Mouse (Mus musculus) forebrain, embryonic 15.5 days (tissue): ENCODE measurements around the gene Gxylt1. TPM values are rescaled to one million over a fixed set of nuclear protein-coding genes. Genes with fewer than 3 reads are reported as not detected.
"Not testable (repeated sequence)": the region's sequence is repeated elsewhere in the genome, so short reads cannot be mapped to it uniquely, and the experiment has no call there.

ENCODE experiments used
- ATAC-seq: fragments of 200-750 bp; cut with Nextera tagmentation; replicated peaks from 2 replicates; pipeline ENCODE4 v1.8.0; 2017; ENCODE audit warnings: mild to moderate bottlenecking, moderate TSS enrichment, moderate library complexity
- H3K27ac ChIP-seq: fragments of 300-500 bp; sonication (generic); replicated peaks from 2 replicates; pipeline ENCODE4 v1.5.1; 2015; ENCODE audit warnings: mild to moderate bottlenecking, inconsistent platforms
- H3K27me3 ChIP-seq: fragments of 300-500 bp; sonication (generic); 2 replicates; pipeline ENCODE4 v1.6.1; 2015; ENCODE audit warnings: inconsistent platforms
- H3K36me3 ChIP-seq: fragments of 300-500 bp; sonication (generic); 2 replicates; pipeline ENCODE4 v1.6.1; 2015; ENCODE audit warnings: mild to moderate bottlenecking, inconsistent platforms
- H3K4me1 ChIP-seq: fragments of 300-500 bp; sonication (generic); 2 replicates; pipeline ENCODE4 v1.6.1; 2015; ENCODE audit warnings: inconsistent platforms
- H3K4me2 ChIP-seq: fragments of 300-500 bp; sonication (generic); replicated peaks from 2 replicates; pipeline ENCODE4 v1.6.1; 2015; ENCODE audit warnings: mild to moderate bottlenecking, inconsistent platforms
- H3K4me3 ChIP-seq: fragments of 300-500 bp; sonication (generic); 2 replicates; pipeline ENCODE4 v1.5.1; 2015; ENCODE audit warnings: mild to moderate bottlenecking, inconsistent platforms
- H3K9ac ChIP-seq: fragments of 300-500 bp; sonication (generic); replicated peaks from 2 replicates; pipeline ENCODE4 v1.6.1; 2015; ENCODE audit warnings: mild to moderate bottlenecking, inconsistent platforms
- H3K9me3 ChIP-seq: fragments of 300-500 bp; sonication (generic); 2 replicates; pipeline ENCODE4 v1.6.1; 2016; ENCODE audit warnings: inconsistent platforms
- WGBS: fragments of 180-500 bp; shearing (Covaris S2); methylation state at CpG from one replicate; pipeline ENCODE4 v1.1.7; 2015; ENCODE audit warnings: mixed read lengths; 5-methylcytosine and 5-hydroxymethylcytosine counted together
- polyA plus RNA-seq: library from polyadenylated mRNA; unstranded; fragments of >200 nt; fragmentation: Nextera tagmentation; extraction: Ambion mirVana; gene quantifications from 2 replicates; pipeline ENCODE4 v1.2.1, GENCODE M21; 2015

Gene Gxylt1
- 10.5 and 10.8 TPM in 2 replicates for polyA plus RNA-seq

DNA sequence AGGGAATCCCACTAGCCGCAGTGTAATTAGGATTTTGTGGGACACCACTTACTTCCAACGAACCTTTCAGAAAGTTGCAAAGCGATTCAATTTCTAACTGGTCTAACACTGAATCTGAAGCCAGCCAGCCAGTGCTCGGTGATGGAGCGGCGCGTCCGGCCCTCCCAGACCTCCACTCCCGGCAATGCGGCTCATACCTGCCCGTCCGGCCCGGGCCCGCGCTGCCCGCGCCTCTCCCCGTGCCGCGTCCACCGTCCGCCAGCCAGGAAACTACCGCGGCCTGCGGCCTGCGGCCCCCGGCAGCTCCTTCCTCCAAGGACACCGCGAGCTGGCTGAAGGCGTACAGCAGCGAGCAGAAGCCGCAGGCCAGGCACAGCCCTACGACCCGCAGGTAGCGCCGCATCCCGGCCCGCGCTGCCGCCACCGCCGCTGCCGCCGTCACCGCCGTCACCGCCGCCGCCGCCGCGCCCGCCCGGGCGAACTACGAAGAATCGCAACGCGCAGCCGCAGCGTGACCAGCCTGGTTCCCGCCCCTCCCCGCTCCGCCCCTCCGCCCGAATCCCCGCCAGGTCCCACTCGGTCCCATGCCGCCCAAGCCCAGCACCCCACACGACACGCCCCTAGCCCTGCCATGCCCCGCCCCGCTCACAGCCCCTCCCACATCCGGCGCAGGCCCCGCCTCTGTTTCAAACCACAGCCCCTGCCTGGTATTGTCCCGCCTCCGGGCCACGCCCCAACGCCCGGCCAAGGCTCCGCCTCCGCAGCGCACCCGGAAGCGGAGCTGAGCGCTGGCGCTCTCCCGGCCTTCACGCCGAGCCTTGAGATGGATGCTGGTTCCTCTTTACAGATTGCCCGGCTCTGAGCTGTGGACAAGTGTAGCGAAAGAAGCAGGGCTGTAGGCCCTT is at the start of gene Gxylt1:
Gene Gxylt1, minus strand, starts transcription at position 501 of the 905 bp plus-strand sequence.
- H3K4me2 ChIP-seq = peak within 1 kb of the TSS; percentile 90
- H3K27me3 ChIP-seq = no peaks in the 10 kb centered on the region
- peak within 1 kb of the TSS; percentile 81 for H3K4me3 ChIP-seq
- H3K4me1 ChIP-seq = peaks cover 29% of the 10 kb centered on the region
- under 1% methylated on average over 82 of the region's 93 CpGs for WGBS
- H3K36me3 ChIP-seq = no peaks in the 10 kb centered on the region
- H3K9me3 ChIP-seq = no peaks in the 10 kb centered on the region
- H3K9ac ChIP-seq = peak within 1 kb of the TSS; percentile 79
- H3K27ac ChIP-seq = peak within 1 kb of the TSS; percentile 92
- ATAC-seq = peak; percentile 97

DNA sequence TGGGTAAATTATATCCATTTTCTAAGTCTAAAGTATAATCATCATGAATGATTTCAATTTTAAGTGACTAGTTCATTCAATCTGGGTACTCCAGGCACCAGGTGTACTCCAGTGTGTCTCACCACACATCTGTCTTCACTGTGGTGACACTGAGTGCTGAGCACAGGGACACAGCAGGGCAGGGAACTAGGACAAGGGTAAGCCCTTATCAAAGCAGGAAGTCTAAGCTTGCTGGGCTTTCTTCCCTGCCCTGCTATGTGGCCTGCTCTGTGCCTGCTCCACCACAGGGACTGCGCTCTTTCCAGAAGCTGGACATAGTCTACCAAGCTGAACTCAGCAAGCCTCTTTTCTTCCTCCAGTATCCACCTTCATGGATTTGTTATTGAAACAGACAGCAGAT is 43.8 kb upstream of the Gxylt1 start:
- H3K27ac ChIP-seq = no peak overlapping the region
- no peak for ATAC-seq

DNA sequence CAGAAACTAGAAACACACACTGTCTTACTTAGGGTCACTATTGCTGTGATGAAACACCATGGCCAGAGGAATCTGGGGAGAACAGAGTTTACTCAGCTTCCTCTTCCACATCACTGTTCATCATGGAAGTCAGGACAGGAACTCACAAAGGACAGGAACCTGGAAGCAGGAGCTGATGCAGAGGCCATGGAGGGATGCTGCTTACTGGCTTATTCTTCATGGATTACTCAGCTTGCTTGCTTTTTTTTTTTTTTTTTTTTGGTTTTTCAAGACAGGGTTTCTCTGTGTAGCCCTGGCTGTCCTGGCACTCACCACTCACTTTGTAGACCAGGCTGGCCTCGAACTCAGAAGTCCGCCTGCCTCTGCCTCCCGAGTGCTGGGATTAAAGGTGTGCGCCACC is 35.3 kb upstream of the Gxylt1 start:
- not testable (repeated sequence) for H3K27me3 ChIP-seq, H3K4me3 ChIP-seq, H3K36me3 ChIP-seq, H3K27ac ChIP-seq, H3K4me1 ChIP-seq, ATAC-seq, H3K9me3 ChIP-seq, H3K4me2 ChIP-seq, H3K9ac ChIP-seq
- 93% methylated on average over 4 of the region's 4 CpGs for WGBS

More for the DNA sequence above, 43.8 kb upstream of the Gxylt1 start:
- Histone ChIP-seq H3K9me3 (no peaks in the 10 kb centered on the region), H3K4me1 (no peaks in the 10 kb centered on the region), H3K36me3 (no peaks in the 10 kb centered on the region), H3K4me2 (no peak overlapping the region), H3K4me3 (no peak overlapping the region), H3K9ac (no peak overlapping the region), H3K27me3 (no peaks in the 10 kb centered on the region)
- 93% methylated on average over 1 of the region's 1 CpGs for WGBS

DNA sequence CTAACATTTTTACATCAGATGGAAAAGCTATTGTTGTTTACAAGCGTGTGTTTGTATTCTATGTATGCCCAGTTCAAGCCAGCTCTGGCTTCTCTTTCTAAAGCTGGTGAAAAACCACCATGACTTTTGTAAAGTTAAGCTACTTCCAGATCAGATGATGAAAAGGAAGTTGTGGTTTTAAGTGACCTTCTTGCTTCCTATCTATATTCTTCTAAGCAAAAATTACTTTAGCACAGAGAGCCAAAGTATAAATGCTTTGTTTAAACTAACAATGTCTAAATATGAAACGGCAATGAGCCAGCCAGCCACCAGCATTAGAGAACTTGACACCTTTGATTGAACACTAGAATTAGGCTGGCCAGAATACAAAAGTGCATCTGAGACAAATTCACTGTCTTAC is 23.2 kb upstream of the Gxylt1 start:
- Histone ChIP-seq H3K27ac (no peak overlapping the region), H3K4me2 (no peak overlapping the region), H3K36me3 (no peaks in the 10 kb centered on the region), H3K9me3 (no peaks in the 10 kb centered on the region), H3K27me3 (no peaks in the 10 kb centered on the region), H3K4me1 (0 out of 2 replicates have a peak, but pooled peaks cover 5% of the 10 kb centered on the region), H3K4me3 (no peak overlapping the region), H3K9ac (no peak overlapping the region)
- WGBS = 74% methylated on average over 2 of the region's 2 CpGs
- no peak for ATAC-seq

DNA sequence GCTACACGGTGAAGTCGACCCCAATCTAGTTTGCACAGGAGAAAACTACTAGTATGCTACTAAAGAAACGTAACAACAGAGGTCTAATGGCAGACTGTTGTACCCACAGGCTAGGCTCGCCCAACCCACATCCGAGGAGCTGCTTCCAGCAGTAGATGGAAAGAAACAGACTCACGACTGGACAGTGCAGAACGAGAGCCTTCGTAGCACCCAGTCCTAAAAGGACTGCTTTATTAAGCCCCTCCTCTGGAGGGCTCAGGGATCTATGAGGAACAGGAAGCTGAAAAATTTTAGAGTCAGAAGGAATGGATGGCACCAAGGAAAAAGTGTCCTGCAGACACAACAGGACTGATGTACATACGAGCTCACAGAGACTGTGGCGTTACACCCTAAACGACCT is 19.5 kb upstream of the Gxylt1 start:
- H3K27me3 ChIP-seq = no peaks in the 10 kb centered on the region

DNA sequence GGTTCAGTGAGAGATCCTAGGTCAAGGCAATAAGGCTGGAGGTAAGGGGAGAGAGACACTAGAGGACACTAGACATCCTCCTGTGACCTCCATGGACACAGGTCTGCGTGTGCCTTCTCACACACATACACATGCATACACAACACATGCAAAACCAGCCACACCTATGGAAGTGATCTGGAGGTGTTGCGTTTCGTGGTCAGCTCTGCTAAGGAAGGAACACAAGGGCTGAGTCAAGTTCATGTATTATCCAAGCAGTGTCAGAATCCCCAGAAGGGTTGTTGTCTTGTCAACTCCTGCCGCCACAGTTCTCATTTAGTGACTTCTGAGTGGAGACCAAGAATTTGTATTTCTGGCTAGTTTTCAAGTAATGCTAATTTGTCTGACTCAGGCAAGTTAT is 13.3 kb upstream of the Gxylt1 start:
- WGBS = 92% methylated on average over 4 of the region's 4 CpGs
- ATAC-seq = no peak

More for the DNA sequence above, 19.5 kb upstream of the Gxylt1 start:
- Histone ChIP-seq H3K4me1 (0 out of 2 replicates have a peak, but pooled peaks cover 4% of the 10 kb centered on the region), H3K9ac (no peak overlapping the region), H3K4me3 (no peak overlapping the region), H3K9me3 (no peaks in the 10 kb centered on the region), H3K36me3 (no peaks in the 10 kb centered on the region), H3K4me2 (no peak overlapping the region), H3K27ac (no peak overlapping the region)
- WGBS = 87% methylated on average over 11 of the region's 11 CpGs
- no peak for ATAC-seq

DNA sequence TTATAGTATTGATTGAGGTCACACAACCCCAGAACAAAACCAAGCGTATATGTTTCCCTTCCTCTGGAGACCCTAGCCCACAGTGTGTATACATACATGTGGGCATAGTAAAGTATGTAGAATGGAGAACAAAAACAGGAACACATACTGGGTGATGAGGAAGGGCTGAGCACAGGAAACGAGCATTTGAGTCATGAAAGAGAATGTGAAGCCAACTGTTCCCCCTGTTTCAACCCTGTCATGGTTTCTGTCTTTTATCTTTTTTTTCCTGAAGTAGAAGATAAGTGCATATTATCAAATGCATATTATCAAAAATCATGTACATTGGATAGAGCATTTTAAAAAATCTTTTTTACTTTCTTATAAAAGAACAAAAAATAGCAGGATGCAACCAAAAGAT is 12.6 kb upstream of the Gxylt1 start:
- no peaks in the 10 kb centered on the region for H3K4me1 ChIP-seq
- WGBS = 77% methylated on average over 2 of the region's 2 CpGs
- H3K36me3 ChIP-seq = 0 out of 2 replicates have a peak, but pooled peaks cover 3% of the 10 kb centered on the region
- ATAC-seq = no peak
- H3K9ac ChIP-seq = no peak overlapping the region
- H3K27me3 ChIP-seq = no peaks in the 10 kb centered on the region
- no peak overlapping the region for H3K4me3 ChIP-seq
- no peak overlapping the region for H3K4me2 ChIP-seq
- H3K9me3 ChIP-seq = no peaks in the 10 kb centered on the region
- no peak overlapping the region for H3K27ac ChIP-seq

More for the DNA sequence above, 13.3 kb upstream of the Gxylt1 start:
- 0 out of 2 replicates have a peak, but pooled peaks cover 3% of the 10 kb centered on the region for H3K36me3 ChIP-seq
- H3K4me1 ChIP-seq = no peaks in the 10 kb centered on the region
- no peak overlapping the region for H3K9ac ChIP-seq
- H3K4me2 ChIP-seq = no peak overlapping the region
- no peaks in the 10 kb centered on the region for H3K27me3 ChIP-seq
- H3K9me3 ChIP-seq = no peaks in the 10 kb centered on the region
- no peak overlapping the region for H3K4me3 ChIP-seq
- H3K27ac ChIP-seq = no peak overlapping the region

DNA sequence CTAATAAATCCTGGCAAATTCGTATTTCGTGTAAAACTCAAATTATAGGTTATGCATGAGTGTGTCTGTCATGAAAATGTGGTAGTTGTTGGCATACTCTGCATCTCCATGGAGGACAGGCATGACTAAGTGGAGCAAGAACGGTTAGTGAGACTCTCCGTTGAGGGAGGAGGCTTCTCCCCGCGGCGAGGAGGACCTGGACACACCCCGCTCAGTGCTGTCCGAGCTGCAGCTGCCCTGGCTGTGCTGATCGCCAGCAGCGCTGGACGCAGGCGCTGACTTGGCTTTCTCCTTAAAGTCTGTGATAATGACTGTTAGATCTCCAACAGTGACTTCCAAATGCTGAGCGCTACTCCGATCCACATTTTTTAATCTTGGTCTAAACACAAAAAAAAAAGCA is 10.3 kb upstream of the Gxylt1 start:
- H3K9ac ChIP-seq = no peak overlapping the region
- ATAC-seq = no peak
- H3K36me3 ChIP-seq = peaks cover 5% of the 10 kb centered on the region; the same call in 1 of the 2 replicates
- no peaks in the 10 kb centered on the region for H3K27me3 ChIP-seq
- H3K27ac ChIP-seq = no peak overlapping the region
- H3K4me2 ChIP-seq = no peak overlapping the region
- whole genome bisulfite sequencing = 80% methylated on average over 15 of the region's 15 CpGs
- H3K4me1 ChIP-seq = no peaks in the 10 kb centered on the region
- no peak overlapping the region for H3K4me3 ChIP-seq
- no peaks in the 10 kb centered on the region for H3K9me3 ChIP-seq

DNA sequence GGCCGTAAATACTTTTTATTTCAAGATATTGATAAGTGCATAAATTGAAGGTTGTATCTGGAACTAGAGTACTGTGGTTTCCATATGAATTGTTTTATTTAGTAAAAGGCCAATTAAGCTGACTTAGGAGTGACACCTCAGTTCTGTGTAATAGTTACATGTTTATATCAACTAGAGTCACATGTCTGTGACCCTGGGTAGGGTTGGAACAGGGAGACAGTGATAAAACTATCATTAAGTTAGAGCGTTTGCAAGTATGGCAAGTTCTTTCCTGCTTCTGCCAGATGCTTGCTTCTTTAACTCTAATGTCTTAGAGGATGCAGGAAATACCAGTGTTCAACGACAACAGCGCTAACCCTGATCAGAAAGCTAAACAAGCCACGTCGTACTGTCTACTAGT is 9.3 kb upstream of the Gxylt1 start:
- H3K4me3 ChIP-seq = no peak overlapping the region
- ATAC-seq = no peak

DNA sequence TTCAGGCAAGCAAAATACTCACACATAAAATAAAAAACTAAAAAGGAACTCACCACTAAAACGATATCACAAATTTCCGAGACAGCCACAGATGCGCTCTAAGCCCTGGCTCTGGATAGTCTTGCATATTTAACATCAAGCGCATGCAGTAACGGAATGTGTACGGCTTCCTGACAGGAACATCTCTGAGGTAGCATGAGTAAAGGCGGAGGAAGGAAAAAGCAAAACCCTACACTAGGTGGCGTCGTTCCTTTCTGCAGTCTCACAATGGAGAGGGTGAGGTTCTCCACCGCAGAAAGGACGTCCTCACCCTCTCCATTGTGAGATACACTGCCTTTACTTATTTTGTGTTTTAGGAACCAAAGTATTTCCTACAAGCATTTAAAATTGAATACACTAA is 8.4 kb upstream of the Gxylt1 start:
- H3K4me1 ChIP-seq = no peaks in the 10 kb centered on the region
- H3K27me3 ChIP-seq = no peaks in the 10 kb centered on the region
- H3K9me3 ChIP-seq = no peaks in the 10 kb centered on the region
- no peak overlapping the region for H3K9ac ChIP-seq
- ATAC-seq = no peak
- no peak overlapping the region for H3K4me2 ChIP-seq
- WGBS = 70% methylated on average over 11 of the region's 11 CpGs
- no peak overlapping the region for H3K4me3 ChIP-seq
- H3K36me3 ChIP-seq = peaks cover 5% of the 10 kb centered on the region; the same call in 1 of the 2 replicates
- H3K27ac ChIP-seq = no peak overlapping the region

More for the DNA sequence above, 9.3 kb upstream of the Gxylt1 start:
- 90% methylated on average over 6 of the region's 6 CpGs for WGBS
- H3K4me2 ChIP-seq = no peak overlapping the region
- no peak overlapping the region for H3K27ac ChIP-seq
- H3K9me3 ChIP-seq = no peaks in the 10 kb centered on the region
- no peaks in the 10 kb centered on the region for H3K27me3 ChIP-seq
- H3K36me3 ChIP-seq = peaks cover 5% of the 10 kb centered on the region; the same call in 1 of the 2 replicates
- H3K9ac ChIP-seq = no peak overlapping the region
- H3K4me1 ChIP-seq = no peaks in the 10 kb centered on the region

DNA sequence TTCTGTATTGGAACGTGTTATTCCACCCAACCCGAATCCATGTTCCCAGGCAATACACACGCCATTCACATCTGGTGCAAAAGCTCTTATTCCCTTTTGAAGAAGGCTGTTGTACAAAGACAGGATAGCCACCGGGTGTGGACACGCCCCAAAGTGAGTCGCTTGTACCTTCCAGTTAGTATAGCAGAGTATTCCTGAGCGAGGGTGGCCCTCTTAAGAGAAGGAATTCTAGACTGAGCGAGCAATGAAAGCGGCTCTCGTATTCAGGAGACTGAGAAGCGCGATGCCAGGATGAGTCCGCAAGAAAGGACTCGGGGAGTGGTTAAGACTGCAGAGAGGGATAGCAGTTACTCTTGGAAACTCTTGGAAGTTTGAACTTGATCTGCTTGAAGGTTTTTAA is 1.3 kb upstream of the Gxylt1 start:
- H3K9ac ChIP-seq = peak overlapping the region; percentile 64
- 2% methylated on average over 14 of the region's 14 CpGs for WGBS
- no peak for ATAC-seq
- H3K27me3 ChIP-seq = no peaks in the 10 kb centered on the region
- peak overlapping the region; percentile 90 for H3K4me2 ChIP-seq
- peak overlapping the region; percentile 81 for H3K4me3 ChIP-seq
- no peaks in the 10 kb centered on the region for H3K9me3 ChIP-seq
- H3K27ac ChIP-seq = no peak overlapping the region
- H3K4me1 ChIP-seq = peaks cover 29% of the 10 kb centered on the region
- H3K36me3 ChIP-seq = no peaks in the 10 kb centered on the region

DNA sequence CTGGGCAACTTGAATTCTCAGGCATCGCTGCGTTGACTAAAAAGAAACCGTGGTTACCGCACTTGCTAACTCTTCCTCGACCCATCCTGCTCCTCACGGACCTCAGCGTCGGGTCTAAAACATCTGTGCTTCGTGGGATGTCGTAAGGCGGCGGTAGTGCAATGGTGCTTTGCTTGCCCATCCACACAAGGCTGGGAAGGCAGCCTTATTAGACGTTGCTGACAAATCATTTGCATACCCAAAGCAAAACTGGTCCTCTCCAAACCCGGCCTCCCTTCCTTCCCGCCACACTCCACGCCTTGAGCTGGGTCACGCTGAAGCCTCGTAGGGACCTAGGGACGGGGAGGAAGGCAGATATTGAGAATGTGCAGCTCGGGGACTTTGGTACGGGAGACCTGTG is 644 bp upstream of the Gxylt1 start:
- Histone ChIP-seq H3K36me3 (no peaks in the 10 kb centered on the region), H3K9ac (peak overlapping the region; percentile 64), H3K4me1 (peaks cover 29% of the 10 kb centered on the region), H3K27ac (peak overlapping the region; percentile 92), H3K9me3 (no peaks in the 10 kb centered on the region), H3K27me3 (no peaks in the 10 kb centered on the region), H3K4me2 (peak overlapping the region; percentile 90), H3K4me3 (peak overlapping the region; percentile 81)
- peak; percentile 68; the same call in 1 of the 2 replicates for ATAC-seq
- under 1% methylated on average over 21 of the region's 21 CpGs for WGBS
